Mouse (Mus musculus) gonadal fat pad, adult 2 months (tissue): ENCODE measurements around the gene 4931428F04Rik. TPM values are rescaled to one million over a fixed set of nuclear protein-coding genes. Genes with fewer than 3 reads are reported as not detected.
"Not testable (repeated sequence)": the region's sequence is repeated elsewhere in the genome, so short reads cannot be mapped to it uniquely, and the experiment has no call there.

ENCODE experiments used
- DNase-seq: peaks from one replicate; pipeline ENCODE4 v3.0.0-alpha.2; 2012; ENCODE audit warnings: low read depth
- polyA plus RNA-seq: library from polyadenylated mRNA; depleted of rRNA; stranded (reverse); fragments of >200 nt; gene quantifications from 2 replicates; pipeline ENCODE4 v1.2.3, GENCODE M21; 2012

Gene 4931428F04Rik
- polyA plus RNA-seq, 1 experiment = 5.3 TPM

DNA sequence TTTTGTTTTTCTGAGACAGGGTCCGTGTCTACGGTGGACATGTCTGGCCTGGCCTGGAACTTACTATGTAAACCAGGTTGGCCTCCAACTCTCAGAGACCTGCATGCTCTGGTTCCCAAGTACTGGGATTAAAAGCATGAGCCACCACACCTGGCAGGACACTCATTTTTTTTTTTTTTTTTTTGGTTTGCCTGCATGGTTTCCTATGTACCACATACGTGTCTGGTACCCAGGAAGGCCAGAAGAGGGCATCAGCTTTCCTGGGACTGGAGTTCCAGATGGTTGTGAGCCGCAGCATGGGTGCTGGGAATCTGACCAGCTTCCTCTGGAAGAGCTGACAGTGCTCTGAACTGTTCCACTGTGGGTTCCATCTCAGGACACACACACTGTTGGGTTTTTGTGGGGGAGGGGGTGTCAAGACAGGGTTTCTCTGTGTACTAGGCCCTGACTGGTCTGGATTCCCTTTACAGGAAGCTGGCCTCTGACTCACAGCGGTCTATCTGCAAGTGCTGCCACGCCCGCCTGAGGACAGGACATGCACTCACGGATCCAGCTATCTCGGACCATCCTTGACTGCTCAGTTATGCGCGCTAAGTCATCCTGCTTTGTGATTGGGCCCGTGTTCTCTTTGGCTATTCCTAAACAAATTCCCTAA is 28.2 kb downstream of the 4931428F04Rik start:
- no peak for DNase-seq

DNA sequence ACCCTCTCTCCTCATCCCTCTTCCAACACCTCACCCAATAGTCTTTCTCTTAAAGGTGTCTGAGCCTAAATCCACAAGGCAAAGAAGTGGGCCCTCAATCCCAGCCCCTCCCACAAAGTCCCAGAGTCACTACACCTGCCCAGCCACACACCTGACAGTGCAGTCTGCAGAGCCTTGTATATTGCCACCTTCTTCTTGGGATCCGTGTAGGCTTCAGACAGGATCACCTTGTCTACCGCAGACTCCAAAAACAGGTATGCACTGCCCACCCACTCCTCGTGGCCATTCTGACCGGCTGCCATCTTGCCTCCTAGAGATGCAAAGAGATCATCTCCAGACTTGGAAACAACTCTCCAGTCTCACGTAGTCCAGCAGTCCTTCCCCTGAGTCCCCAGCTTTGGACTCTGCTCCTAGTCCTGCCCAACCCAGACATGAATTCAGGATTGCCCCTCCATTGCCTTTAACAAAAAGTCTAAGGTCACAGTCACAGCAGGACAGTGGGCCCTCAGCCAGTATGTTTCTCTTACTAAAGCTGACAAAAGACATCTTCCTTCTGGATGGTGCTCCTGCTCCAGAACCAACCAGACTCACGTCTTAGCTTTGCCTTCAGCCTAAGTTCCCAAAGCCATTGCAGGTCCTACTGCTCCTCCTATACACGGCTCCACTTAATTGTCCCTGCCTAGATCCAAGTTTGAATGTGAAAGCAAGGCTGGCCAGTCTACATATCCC is 29.1 kb downstream of the 4931428F04Rik start:
- no peak for DNase-seq

DNA sequence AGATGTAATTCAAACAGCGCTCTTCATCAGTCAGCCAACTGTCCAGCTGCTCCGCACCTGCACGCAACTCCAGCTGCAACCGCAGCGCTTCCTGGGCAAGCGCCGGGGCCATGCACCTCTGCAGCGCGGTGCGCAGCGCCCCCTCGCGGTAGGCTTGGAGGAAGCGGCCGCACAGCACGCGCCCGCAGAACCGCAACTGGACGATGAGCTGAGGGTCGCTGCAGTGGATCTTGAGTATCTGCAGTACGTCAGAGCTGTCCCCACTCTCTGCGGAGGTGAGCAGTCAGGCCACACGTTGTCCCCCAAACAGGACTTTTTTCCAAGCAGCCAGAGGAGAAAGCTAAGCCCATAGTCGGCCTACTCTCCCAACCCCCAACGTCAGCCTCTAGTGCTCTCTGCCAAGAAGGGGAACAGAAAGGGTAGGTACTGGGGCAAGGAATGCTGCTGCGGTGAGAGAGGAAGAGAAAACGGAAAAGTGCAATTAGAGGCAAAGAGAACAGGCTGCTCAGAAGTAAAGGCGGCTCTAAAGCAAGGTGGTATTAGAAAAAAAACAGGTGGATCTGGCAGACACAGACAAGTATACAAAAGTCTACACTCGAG is 29.8 kb downstream of the 4931428F04Rik start:
- DNase-seq = no peak

DNA sequence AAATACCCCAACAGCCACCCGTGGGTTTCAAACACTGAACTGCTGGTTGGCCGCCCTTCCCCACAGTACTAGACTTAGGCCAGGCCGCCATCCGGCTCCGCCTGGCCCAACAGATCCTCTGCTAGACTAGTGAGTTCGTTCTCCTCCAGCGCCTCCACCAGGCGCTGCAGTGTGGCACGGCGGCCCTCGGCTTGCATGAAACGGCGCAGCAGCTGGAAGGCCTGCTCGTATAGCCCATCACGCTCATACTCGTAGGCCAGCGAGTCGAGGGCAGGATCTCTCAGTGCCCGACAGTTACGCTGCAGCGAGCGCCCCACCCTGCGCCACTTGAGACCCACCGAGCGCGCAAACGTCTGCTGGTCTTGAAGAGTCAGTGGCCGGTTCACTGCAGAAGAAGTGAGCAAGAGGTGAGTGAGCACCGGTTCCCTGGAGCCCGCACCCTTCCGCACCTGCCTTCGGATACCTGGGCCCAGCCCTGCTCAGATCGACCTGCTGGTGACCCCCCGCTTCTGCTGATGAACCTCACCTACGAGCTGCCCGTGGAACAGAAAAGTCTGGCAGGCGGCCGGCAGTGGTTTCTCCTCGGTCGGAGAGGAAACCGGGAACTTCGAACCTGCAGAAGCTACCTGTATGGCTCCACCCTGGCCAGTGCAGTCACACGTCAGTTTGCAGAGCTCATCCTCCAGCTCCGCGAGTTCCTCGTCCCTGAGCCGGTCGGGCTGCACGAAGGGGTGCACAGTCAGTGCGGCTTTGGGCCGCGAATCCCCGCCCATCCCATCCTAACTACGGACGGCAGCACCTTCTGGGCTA is 30.5 kb downstream of the 4931428F04Rik start:
- DNase-seq = no peak

DNA sequence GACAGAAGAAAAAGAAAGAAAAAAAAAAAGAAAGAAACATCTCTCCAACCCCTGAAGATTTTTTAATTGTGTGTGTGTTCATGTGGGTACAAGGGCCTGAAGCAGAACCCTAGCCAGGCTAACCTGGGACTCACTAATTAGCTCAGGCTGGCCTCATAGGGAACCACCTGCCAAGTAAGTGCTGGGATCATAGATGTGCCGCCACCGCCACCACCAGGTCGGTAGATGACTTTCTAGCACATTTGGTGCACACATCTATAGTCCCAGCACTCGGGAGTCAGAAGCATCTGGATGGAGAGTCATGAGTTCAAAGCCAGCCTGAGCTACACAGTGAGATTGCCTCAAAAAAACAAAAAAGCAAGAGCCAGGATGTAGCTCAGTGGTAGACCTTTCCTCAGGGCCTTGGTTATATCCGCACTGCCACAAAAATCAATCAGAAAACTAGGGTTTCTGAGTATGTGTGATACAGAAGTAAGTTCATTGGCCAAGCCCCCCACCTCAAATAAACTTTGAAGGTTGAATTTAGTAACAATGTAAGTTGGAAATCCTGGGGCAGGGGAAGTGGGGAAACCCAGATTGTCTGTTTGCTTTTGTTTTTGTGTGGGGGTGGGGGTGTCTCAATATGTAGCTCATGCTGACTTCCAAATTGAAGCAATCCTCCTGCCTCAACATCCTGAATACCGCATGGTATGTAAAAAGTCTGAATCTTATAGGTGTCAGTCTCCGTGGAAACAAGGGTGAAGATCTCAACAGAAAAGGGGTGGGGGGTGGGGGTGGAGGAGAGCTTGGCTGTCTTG is 32.1 kb downstream of the 4931428F04Rik start:
- no peak for DNase-seq

DNA sequence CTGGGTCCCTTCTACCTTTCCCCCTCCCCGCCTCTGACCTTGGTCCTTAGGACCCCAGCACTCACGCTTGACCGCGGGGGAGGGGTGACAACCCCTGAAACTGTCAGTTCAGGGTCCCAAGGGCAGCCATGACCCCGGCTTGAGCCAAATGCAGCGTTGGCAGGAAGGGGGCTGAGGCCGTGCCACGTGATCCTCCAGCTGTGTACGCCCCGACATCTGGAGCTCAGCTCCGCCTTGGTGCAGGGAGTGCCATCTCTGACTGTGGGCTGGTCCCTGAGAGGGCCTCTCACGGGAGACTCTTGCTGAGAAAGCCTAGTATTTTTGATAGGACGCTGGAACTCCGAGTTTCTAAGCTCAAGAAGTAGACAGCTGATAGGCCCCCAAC is 34.7 kb downstream of the 4931428F04Rik start, which contains the start of gene B3gnt9:
TSS of gene B3gnt9 (minus strand) at position 188 of the 385 bp plus-strand sequence.
- no peak for DNase-seq

DNA sequence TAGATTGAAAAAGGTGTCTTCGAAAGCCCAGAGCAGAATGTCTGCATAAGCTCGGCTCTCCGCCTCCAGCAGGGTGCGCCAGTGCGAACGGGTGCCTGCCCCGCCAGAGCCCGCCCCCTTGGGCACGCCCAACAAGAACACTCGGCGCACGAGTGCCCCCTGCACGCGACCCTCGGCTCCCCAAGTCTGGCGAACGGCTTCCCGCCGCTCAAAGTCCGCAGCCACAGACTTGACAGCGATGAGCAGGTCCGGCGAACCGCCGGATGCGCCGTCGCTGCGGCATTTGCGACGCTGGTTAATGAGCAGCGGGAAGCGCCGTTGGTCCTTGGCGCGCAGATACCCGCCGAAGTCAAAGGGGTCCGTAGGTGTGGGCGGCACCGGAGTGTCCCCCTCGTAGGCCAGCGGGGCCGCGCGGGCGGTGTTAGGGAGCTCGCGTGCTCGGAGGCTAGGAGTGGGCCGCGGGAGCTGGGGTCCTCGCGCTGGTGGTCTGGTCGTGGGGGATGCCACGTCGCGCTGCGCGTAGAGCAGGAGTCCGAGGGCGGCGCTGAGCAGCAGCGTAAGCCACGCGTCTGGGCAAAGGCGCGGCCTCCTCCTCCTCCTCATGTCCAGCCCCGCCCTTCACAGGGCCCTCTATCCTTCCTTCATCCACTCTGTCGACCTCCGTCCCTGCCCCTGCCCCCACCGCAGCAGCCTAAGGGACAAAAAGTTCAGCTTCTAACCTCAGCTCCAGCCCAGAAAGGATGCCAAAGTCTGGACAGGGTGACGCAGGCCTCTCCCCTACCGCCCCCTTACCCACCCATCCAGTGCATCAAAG is 35.3 kb downstream of the 4931428F04Rik start:
- DNase-seq = no peak

DNA sequence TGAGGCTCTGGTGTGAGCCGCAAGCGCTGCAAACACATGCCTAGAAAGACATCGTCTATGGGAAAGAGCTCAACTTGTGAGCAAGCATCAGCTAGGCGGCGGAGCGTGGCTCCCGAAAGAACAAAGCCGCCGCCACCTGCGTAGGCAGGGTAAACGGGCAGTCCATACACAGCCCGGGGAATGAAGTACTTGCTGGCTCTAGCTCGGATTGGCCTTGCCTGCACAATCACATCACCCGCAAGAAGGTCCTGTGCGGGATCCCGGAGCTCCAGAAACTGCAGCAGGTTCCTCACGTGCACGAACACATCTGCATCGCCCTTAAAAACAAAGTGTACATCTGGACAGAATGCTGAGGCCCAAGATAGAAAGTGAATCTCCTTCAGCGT is 35.9 kb downstream of the 4931428F04Rik start:
- DNase-seq = no peak

DNA sequence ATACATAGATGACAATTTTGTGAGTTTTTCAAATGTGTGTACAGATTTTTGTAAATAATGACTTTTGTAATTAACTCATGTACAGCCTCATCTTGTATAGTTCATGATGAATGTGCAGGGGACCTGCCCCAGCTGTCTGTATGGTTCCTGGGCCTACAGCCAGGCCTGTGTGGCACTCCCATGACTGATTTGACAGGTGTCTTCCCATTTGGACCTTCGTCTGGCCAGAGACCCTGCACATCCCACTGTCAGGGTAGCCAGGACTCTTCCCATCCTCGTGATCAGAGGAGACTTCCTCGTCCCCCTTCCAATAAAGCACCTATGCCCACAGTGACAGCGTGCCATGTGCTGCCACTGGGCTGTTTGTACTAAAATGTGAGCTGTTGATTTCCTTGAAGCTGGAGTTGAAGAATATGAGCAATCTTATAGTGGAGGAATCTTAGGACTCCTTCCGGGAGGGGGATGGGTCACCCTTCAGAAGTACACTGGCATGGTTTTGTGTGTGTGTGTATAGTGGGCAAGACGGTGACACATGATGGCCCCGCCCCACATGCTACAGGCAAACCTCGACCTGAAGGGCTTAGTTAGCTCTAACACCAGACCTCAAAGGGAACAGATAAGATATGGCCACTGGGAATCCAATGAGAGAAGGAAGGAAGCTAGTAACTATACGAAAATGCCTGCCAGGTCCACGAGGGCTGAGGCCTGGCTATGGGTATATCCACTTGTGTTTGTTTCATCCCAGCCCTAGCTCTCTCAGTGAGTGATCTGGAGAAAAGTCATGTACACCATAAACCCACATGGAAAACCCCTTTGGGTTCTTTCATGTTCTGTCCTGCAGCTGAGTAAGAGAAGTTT is 36.8 kb downstream of the 4931428F04Rik start:
- DNase-seq = no peak

DNA sequence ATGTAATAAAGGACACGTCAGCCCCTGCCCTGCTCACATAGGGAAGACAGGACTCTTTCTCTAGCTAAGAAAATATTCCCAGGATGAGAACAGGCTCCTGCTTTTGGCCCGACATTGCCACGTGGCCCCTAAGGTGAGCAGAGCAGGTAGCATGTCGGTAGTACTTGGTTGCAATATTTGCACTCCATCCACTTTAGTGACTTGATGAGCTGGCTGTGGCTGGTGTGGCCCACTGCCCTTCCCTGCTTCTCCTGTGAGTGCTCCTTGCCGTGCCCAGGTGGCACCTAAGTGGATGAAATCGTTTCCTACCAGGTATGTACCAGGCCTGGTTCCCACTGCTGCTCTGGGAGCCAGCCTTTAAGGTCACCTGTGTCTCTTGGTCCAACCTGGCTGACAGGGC is 37.7 kb downstream of the 4931428F04Rik start:
- no peak for DNase-seq

DNA sequence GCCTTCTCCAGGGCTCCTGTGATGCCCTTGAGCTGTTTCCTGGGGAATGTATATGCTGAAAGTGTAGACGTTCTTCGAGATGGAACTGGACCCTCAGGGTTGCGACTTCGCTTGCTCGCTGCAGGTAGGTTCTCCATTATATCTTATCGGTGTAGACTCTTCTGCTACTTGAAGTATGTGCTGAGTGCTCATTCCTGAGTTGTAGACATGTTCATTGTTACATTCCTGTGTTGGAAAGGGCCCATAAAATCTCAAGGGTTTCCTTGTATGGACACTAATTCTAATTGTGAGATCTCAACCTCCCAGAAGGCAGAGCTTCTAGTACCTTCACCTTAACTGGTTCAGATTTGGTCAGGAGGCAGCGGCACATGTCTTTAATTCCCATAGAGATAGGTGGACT is 48.6 kb downstream of the 4931428F04Rik start:
- DNase-seq = no peak

DNA sequence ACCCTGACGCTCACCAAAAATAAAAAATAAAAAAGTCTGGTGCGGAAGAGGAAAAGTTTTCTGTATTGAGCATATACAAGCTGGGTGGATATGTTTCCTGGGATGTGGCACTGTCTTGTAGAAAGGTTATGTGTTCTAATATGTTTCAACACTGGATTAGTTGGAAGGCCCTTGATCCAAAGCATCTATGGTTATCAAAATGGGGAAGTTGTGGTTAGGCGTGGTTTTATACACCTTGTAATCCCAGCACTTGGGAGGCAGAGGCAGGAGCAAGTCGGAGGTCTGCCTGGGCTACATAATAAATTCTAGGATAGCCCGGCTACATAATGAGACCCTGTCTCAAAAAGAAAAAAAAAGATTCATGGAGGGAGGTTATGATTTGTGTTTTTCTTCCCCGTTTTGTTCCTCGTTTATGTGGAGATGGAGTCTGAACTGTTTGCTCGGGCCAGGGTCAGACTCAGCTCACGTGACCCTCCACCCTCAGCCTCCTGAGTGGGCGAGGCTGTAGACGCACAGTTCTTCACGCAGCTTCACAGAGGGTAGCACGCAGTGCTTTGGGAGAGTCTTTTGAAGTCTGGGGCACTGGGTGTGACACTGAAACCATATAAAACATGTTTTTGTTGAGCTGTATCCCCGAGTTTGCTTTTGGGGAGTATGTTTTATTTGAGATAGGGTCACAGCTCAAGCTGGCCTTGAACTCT is 52.1 kb downstream of the 4931428F04Rik start:
- no peak for DNase-seq

DNA sequence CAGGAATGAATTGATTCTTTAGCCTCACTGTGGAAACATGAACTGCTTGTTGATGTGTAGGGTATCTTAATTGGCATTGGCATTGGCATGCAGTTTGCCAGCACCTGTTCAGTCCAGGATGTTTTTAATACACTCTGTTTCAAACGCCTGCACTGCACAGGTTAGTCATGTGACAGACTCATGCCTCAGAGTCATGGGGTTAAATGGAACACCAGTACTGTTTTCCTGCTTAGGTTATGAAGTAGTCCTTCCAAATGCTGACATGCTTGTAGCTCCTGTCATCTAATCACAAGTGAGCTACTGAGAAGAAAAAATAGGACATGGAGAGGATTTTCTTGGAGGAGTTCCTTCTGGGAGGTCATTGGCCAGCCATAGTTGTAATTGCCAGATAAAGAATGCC is 54.5 kb downstream of the 4931428F04Rik start:
- DNase-seq = no peak

DNA sequence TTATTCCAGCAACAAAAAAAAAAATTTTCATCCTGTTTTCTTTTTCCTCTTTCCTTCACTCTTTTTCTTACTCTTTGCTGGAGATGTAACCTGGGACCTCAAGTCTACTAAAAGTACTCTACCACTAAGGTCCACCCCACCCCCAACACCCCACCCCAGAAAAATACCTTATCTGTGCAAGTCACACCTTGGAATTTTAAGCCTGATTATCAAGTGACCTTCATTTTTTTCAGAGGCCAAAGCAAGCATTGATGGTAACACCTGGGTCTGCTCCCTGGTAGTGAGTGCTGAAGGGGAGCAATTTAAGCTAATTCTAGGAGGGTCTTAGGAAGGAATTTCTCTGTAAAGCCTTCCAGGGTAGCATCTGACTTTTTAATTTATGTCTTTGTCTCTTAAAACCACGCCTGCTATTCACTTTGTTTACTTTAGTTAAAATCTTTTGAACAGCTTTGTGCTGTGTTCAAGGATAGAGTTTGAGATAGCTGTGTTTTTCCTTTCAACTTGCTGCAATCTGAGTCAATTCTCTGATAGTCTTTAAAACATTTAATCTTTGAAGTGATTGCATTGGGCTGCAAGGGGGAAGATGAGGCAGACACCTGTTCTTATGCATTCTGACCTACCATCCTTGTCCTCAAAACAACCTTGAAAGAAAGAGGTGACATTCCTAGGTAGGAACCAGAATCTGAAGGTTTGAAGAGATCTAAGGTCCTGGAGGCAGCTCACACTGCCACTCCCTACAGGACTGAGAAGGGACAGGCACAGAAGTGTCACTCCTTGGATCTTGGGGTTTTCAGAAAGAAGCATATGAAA is 56.3 kb downstream of the 4931428F04Rik start:
- DNase-seq = no peak

DNA sequence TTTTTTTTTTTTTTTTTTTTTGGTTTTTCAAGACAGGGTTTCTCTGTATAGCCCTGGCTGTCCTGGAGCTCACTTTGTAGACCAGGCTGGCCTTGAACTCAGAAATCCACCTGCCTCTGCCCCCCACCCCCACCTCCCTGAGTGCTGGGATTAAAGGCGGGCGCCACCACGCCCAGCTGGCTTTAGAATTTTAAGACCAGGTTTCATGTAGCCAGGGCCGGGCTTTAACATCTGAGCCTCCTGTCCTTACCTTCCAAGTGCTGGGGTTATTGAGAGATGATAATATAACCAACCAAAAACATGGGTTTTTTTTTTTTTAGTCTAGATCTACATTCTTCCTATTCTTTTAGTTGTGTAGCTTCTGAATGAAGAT is 57.4 kb downstream of the 4931428F04Rik start:
- not testable (repeated sequence) for DNase-seq

DNA sequence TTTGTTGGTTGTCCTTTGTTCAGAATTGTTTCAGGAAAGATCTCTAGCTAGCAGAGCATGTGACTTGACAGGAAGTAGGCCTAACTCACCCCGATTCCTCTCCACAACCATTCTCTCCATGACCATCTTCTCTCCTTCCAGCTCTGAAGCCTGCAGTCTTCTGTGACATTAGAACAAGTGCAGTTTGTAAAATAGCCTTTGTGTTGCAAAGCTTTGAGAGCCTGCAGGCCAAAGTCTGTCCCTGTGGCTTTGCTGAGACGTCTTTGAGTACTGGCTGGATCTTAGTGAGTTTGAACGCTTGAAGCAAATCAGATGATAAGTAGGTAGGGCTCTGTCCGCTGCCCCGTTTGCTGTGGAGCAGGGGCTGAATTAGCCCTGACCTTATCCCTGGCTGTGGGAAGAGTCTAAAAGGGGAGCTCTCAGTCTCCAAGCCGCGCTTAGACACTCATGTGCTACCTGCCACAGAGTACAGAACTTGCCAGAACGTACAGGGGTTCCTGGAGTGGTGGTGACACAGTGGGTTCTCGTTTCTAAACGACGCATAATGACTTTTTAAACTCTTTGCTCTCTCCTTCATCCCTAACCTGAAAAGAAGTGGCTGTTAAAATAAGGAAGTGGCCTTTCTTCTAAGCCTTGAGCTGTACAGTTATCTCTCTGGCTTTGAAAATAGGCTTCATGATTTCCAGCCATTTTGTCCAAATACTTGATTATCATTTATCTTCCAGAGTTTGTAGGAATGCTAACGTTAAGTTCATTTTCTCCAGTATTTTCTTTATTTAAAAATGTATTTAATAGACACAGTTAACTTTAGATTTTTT is 58.0 kb downstream of the 4931428F04Rik start:
- DNase-seq = no peak
